9 mouse cellular contexts compared by ENCODE assay signal in genomic region chr15:83602372-83603045, GRCm38 (mm10). TPM values are rescaled to one million over a fixed set of nuclear protein-coding genes. Genes with fewer than 3 reads are reported as not detected.
DNase-seq lines count a peak whose midpoint lies in the region; ATAC-seq and TF ChIP-seq lines count a peak whose summit lies in the region.
"Had no signal": no experiment of that assay in that cellular context is flagged by ENCODE, and none has a peak within 500 bp of the region (broad histone marks: within the 10 kb centered on the region; RNA-seq: fewer than 3 reads in every experiment).

No protein-coding gene starts in this region.

- intact Hi-C loops in left cerebral cortex, postnatal 14 days (cut with DNase I), result no loop called here

- no peak overlapping the region for H3K4me3 ChIP-seq in G1E (ENCODE audit: low read depth, low read length)
- H3K4me3 ChIP-seq in macrophage (ENCODE audit: inconsistent target), result no peak overlapping the region
- H3K4me3 ChIP-seq: midbrain, embryonic 12.5 days had no signal

- H3K4me1 ChIP-seq in G1E (ENCODE audit: insufficient read depth, low read depth, low read length), result peaks cover 70% of the 10 kb centered on the region
- H3K4me1 ChIP-seq: midbrain, embryonic 12.5 days had no signal

- 10% methylated on average over 11 of the region's 13 CpGs for WGBS in macrophage (ENCODE audit: missing documents)

- H3K27me3 ChIP-seq in G1E (ENCODE audit: insufficient read depth, low read length), result no peaks in the 10 kb centered on the region
- H3K27me3 ChIP-seq: midbrain, embryonic 12.5 days had no signal

- H3K27ac ChIP-seq in macrophage, result peak overlapping the region; percentile 35
- H3K27ac ChIP-seq: midbrain, embryonic 12.5 days had no signal

- H3K36me3 ChIP-seq in G1E (replicated peaks) (peaks cover 7% of the 10 kb centered on the region), macrophage (ENCODE audit: inconsistent target) (no peaks in the 10 kb centered on the region)
- H3K36me3 ChIP-seq: midbrain, embryonic 12.5 days had no signal

- H3K9me3 ChIP-seq in G1E (replicated peaks), result no peaks in the 10 kb centered on the region
- H3K9me3 ChIP-seq: midbrain, embryonic 12.5 days had no signal

- no peak for TF ChIP-seq CTCF in G1E (IDR thresholded peaks at IDR 0.05; ENCODE audit: low read depth, low read length)

- H3K79me2 ChIP-seq in macrophage (ENCODE audit: inconsistent target), result no peaks in the 10 kb centered on the region

- peak; percentile 59 for DNase-seq in 3T3-L1 (ENCODE audit: low read depth, low spot score)
- peak; percentile 41 for DNase-seq in G1E (ENCODE audit: low spot score)
- peak; percentile 79 to 86 for DNase-seq in thymus, postnatal 36 days
- DNase-seq in layer of hippocampus, adult 9-11 months, result no peak
- no peak for DNase-seq in frontal cortex, postnatal 25 days (ENCODE audit: low spot score in 2 of 2)
- DNase-seq in left cerebral cortex, postnatal 14 days (ENCODE audit: low spot score in 2 of 2), result no peak

- peak; percentile 50 for ATAC-seq in G1E (ENCODE audit: extremely low read depth, insufficient number of reproducible peaks, low FRiP score, poor library complexity, severe bottlenecking)
- ATAC-seq in hematopoietic stem cell, adult 5-6 weeks (replicated peaks in 1 of 2; ENCODE audit: insufficient read depth in 1 of 2, low FRiP score in 2 of 2, low TSS enrichment in 1 of 2, low read depth in 1 of 2, poor library complexity in 2 of 2, severe bottlenecking in 2 of 2), result peak; percentile 84 to 90

RNA-seq across cellular contexts. Expression of gene Ttll12, which starts 7.6 kb away (rescaled TPM):
- total RNA-seq in G1E (2014; fragmentation: Nextera tagmentation) (50.4 and 59.4 TPM in 2 replicates), G1E (2017) (15.5 and 17.0 TPM in 2 replicates)
- polyA plus RNA-seq in G1E (2012) (128 and 181 TPM in 2 replicates), macrophage (2018) (8.4 to 16.8 TPM (median 8.8 TPM) in 3 replicates)
- 8.4 and 19.1 TPM in 2 replicates for total RNA-seq in hematopoietic stem cell, adult 5-6 weeks (2017)
- total RNA-seq in macrophage (2018; cell fraction: chromatin; rRNA removed), result 1 to 10 TPM in 22 of 26 experiments, under 1 TPM in 4; 0.62 to 8.2 (median 3.4) TPM
- 10 to 100 TPM in 13 of 26 experiments, 1 to 10 TPM in 13; 6.5 to 12.4 (median 10.0) TPM for total RNA-seq in macrophage (2018; cell fraction: cytosol; rRNA removed)
- total RNA-seq in macrophage (2018; cell fraction: nucleus; rRNA removed), result 10 to 100 TPM in 1 of 26 experiments, 1 to 10 TPM in 25; 2.7 to 11.1 (median 4.0) TPM
- total RNA-seq in left cerebral cortex, postnatal 14 days (2021), result 10 to 100 TPM; 16.2 to 17.2 TPM

RNA-seq across cellular contexts. Expression of gene Mcat, which starts 38.9 kb away (rescaled TPM):
- total RNA-seq in G1E (2014; fragmentation: Nextera tagmentation) (8.5 and 17.7 TPM in 2 replicates), G1E (2017) (13.4 and 14.0 TPM in 2 replicates)
- polyA plus RNA-seq in G1E (2012) (17.1 and 20.2 TPM in 2 replicates), macrophage (2018) (6.9 to 13.0 TPM (median 12.2 TPM) in 3 replicates)
- total RNA-seq in hematopoietic stem cell, adult 5-6 weeks (2017), result 12.4 and 12.7 TPM in 2 replicates
- 10 to 100 TPM in 9 of 26 experiments, 1 to 10 TPM in 17; 1.6 to 15.8 (median 7.8) TPM for total RNA-seq in macrophage (2018; cell fraction: chromatin; rRNA removed)
- 10 to 100 TPM in 16 of 26 experiments, 1 to 10 TPM in 10; 5.6 to 14.1 (median 11.3) TPM for total RNA-seq in macrophage (2018; cell fraction: cytosol; rRNA removed)
- total RNA-seq in macrophage (2018; cell fraction: nucleus; rRNA removed), result 10 to 100 TPM in 4 of 26 experiments, 1 to 10 TPM in 22; 3.8 to 13.8 (median 7.5) TPM
- 10 to 100 TPM; 29.0 to 31.1 TPM for total RNA-seq in left cerebral cortex, postnatal 14 days (2021)

RNA-seq across cellular contexts. Expression of gene Tspo, which starts 39.1 kb away (rescaled TPM):
- total RNA-seq in G1E (2014; fragmentation: Nextera tagmentation) (13.5 and 31.8 TPM in 2 replicates), G1E (2017) (50.5 and 63.3 TPM in 2 replicates)
- polyA plus RNA-seq in G1E (2012) (108 and 114 TPM in 2 replicates), macrophage (2018) (37.4 to 252 TPM (median 187 TPM) in 3 replicates)
- 19.0 and 49.2 TPM in 2 replicates for total RNA-seq in hematopoietic stem cell, adult 5-6 weeks (2017)
- 100 to 1,000 TPM in 1 of 26 experiments, 10 to 100 TPM in 15, 1 to 10 TPM in 10; 1.8 to 101 (median 15.2) TPM for total RNA-seq in macrophage (2018; cell fraction: chromatin; rRNA removed)
- 100 to 1,000 TPM; 114 to 571 (median 330) TPM for total RNA-seq in macrophage (2018; cell fraction: cytosol; rRNA removed)
- 100 to 1,000 TPM in 13 of 26 experiments, 10 to 100 TPM in 13; 15.5 to 248 (median 88.5) TPM for total RNA-seq in macrophage (2018; cell fraction: nucleus; rRNA removed)
- 1 to 10 TPM; 2.4 to 2.8 TPM for total RNA-seq in left cerebral cortex, postnatal 14 days (2021)

Comparison
In these comparisons a context has a peak if more than half of its experiments do, and no peak if none do; other contexts are left out.
1. DNase-seq: peak in 3T3-L1 (single experiment), G1E (single experiment) and thymus, postnatal 36 days (2 of 2); none in layer of hippocampus, adult 9-11 months (single experiment), frontal cortex, postnatal 25 days (0 of 2) and left cerebral cortex, postnatal 14 days (0 of 2).